ENCODE assay signal across 23 mouse cellular contexts in genomic region chr8:91632411-91632810, GRCm38 (mm10).
DNase-seq lines count a peak whose midpoint lies in the region; ATAC-seq and TF ChIP-seq lines count a peak whose summit lies in the region.
"Had no signal": no experiment of that assay in that cellular context is flagged by ENCODE, and none has a peak within 500 bp of the region (broad histone marks: within the 10 kb centered on the region; RNA-seq: fewer than 3 reads in every experiment).

No protein-coding gene starts in this region.

- no peaks in the 10 kb centered on the region for H3K9me3 ChIP-seq in heart, embryonic 15.5 days (replicated peaks)
- H3K9me3 ChIP-seq in lung, embryonic 14.5 days (ENCODE audit: low read depth, low read length), result no peaks in the 10 kb centered on the region
- no peaks in the 10 kb centered on the region for H3K9me3 ChIP-seq in midbrain, embryonic 16.5 days (replicated peaks; ENCODE audit: control insufficient read depth, low read length, poor library complexity, severe bottlenecking)
- H3K9me3 ChIP-seq in forebrain, embryonic 15.5 days, result no peaks in the 10 kb centered on the region
- H3K9me3 ChIP-seq: embryonic facial prominence, embryonic 12.5 days; limb, embryonic 13.5 days; lung, embryonic 15.5 days; midbrain, embryonic 15.5 days; neural tube, embryonic 13.5 days had no signal

- no peak for TF ChIP-seq CTCF in lung, embryonic 14.5 days (IDR thresholded peaks at IDR 0.05; ENCODE audit: low read depth)
- no peak for TF ChIP-seq CTCF in cerebellum, adult 2 months (IDR thresholded peaks at IDR 0.05; ENCODE audit: borderline replicate concordance, insufficient read depth, low read depth, low read length)

- H3K27me3 ChIP-seq in heart, embryonic 15.5 days, result no peaks in the 10 kb centered on the region
- no peaks in the 10 kb centered on the region for H3K27me3 ChIP-seq in lung, embryonic 14.5 days (ENCODE audit: insufficient read depth, low read length)
- H3K27me3 ChIP-seq in cerebellum, adult 2 months (ENCODE audit: control insufficient read depth, insufficient read depth, low read length), result no peaks in the 10 kb centered on the region
- peaks cover 3% of the 10 kb centered on the region; the same call in 1 of the 2 replicates for H3K27me3 ChIP-seq in midbrain, embryonic 16.5 days (ENCODE audit: control insufficient read depth, insufficient read depth, low read depth, low read length)
- H3K27me3 ChIP-seq in forebrain, embryonic 15.5 days, result peaks cover 19% of the 10 kb centered on the region

- ATAC-seq in heart, embryonic 15.5 days (replicated peaks; ENCODE audit: insufficient number of reproducible peaks, insufficient read depth, low FRiP score, low read depth), result no peak
- no peak for ATAC-seq in lung, embryonic 14.5 days (ENCODE audit: insufficient read depth)
- no peak for ATAC-seq in midbrain, embryonic 16.5 days
- no peak for ATAC-seq in forebrain, embryonic 15.5 days (replicated peaks)
- ATAC-seq: activated CD4-positive, CD25-positive, alpha-beta regulatory T cell, adult 4 months; midbrain, embryonic 15.5 days had no signal

- no peak overlapping the region for H3K9ac ChIP-seq in heart, embryonic 15.5 days
- no peak overlapping the region for H3K9ac ChIP-seq in lung, embryonic 14.5 days
- H3K9ac ChIP-seq in midbrain, embryonic 16.5 days (ENCODE audit: low read depth, low read length), result no peak overlapping the region
- no peak overlapping the region for H3K9ac ChIP-seq in forebrain, embryonic 15.5 days (replicated peaks)
- H3K9ac ChIP-seq: embryonic facial prominence, embryonic 12.5 days; limb, embryonic 13.5 days; liver, embryonic 14.5 days; lung, embryonic 15.5 days; midbrain, embryonic 15.5 days; neural tube, embryonic 13.5 days had no signal

- no peak for DNase-seq in heart, adult 8-10 months (ENCODE audit: low spot score)
- peak; percentile 25 for DNase-seq in lung, embryonic 14.5 days
- DNase-seq in lung, postnatal 14 days, result no peak
- peak; percentile 44 to 67 for DNase-seq in cerebellum, adult 2 months
- DNase-seq: adrenal gland, adult 8-10 months; heart, postnatal 4 days; kidney, adult 18-20 months; kidney, postnatal 4 days; lung, postnatal 4 days; retina, postnatal 1 day; right cerebral cortex, postnatal 25 days; spleen, adult 18-20 months had no signal

- no peak overlapping the region for H3K4me3 ChIP-seq in heart, embryonic 15.5 days
- H3K4me3 ChIP-seq in lung, embryonic 14.5 days (ENCODE audit: low read depth, low read length), result no peak overlapping the region
- H3K4me3 ChIP-seq in cerebellum, adult 2 months (replicated peaks; ENCODE audit: insufficient read depth, low read depth, low read length), result no peak overlapping the region
- no peak overlapping the region for H3K4me3 ChIP-seq in midbrain, embryonic 16.5 days (ENCODE audit: low read depth, low read length)
- no peak overlapping the region for H3K4me3 ChIP-seq in forebrain, embryonic 15.5 days
- H3K4me3 ChIP-seq: embryonic facial prominence, embryonic 12.5 days; limb, embryonic 13.5 days; lung, embryonic 15.5 days; midbrain, embryonic 15.5 days; myocyte; neural tube, embryonic 13.5 days had no signal

- H3K27ac ChIP-seq in heart, embryonic 15.5 days, result 0 out of 2 replicates have a peak overlapping the region, but pooled peaks have one; percentile 7
- H3K27ac ChIP-seq in lung, embryonic 14.5 days (ENCODE audit: low read depth), result no peak overlapping the region
- H3K27ac ChIP-seq in cerebellum, adult 2 months (ENCODE audit: insufficient read depth, low read length), result peak overlapping the region; percentile 17; the same call in 1 of the 2 replicates
- H3K27ac ChIP-seq in midbrain, embryonic 16.5 days (ENCODE audit: low read length), result no peak overlapping the region
- H3K27ac ChIP-seq in forebrain, embryonic 15.5 days (replicated peaks), result no peak overlapping the region
- H3K27ac ChIP-seq: embryonic facial prominence, embryonic 12.5 days; limb, embryonic 13.5 days; liver, embryonic 14.5 days; lung, embryonic 15.5 days; midbrain, embryonic 15.5 days; neural tube, embryonic 13.5 days had no signal

- no peaks in the 10 kb centered on the region for H3K36me3 ChIP-seq in heart, embryonic 15.5 days
- no peaks in the 10 kb centered on the region for H3K36me3 ChIP-seq in lung, embryonic 14.5 days (ENCODE audit: insufficient read depth)
- no peaks in the 10 kb centered on the region for H3K36me3 ChIP-seq in midbrain, embryonic 16.5 days (ENCODE audit: control insufficient read depth, insufficient read depth, low read length)
- H3K36me3 ChIP-seq in forebrain, embryonic 15.5 days, result no peaks in the 10 kb centered on the region
- H3K36me3 ChIP-seq: embryonic facial prominence, embryonic 12.5 days; lung, embryonic 15.5 days; midbrain, embryonic 15.5 days; neural tube, embryonic 13.5 days had no signal

- peaks cover 31% of the 10 kb centered on the region for H3K4me1 ChIP-seq in heart, embryonic 15.5 days (replicated peaks)
- H3K4me1 ChIP-seq in lung, embryonic 14.5 days (ENCODE audit: insufficient read depth), result peaks cover 16% of the 10 kb centered on the region
- H3K4me1 ChIP-seq in cerebellum, adult 2 months (ENCODE audit: control insufficient read depth, insufficient read depth, low read length), result peaks cover 7% of the 10 kb centered on the region; the same call in 1 of the 2 replicates
- H3K4me1 ChIP-seq in midbrain, embryonic 16.5 days (ENCODE audit: control insufficient read depth, insufficient read depth, low read length), result peaks cover 24% of the 10 kb centered on the region
- H3K4me1 ChIP-seq in forebrain, embryonic 15.5 days, result peaks cover 20% of the 10 kb centered on the region

- no peak overlapping the region for H3K4me2 ChIP-seq in heart, embryonic 15.5 days
- no peak overlapping the region for H3K4me2 ChIP-seq in lung, embryonic 14.5 days
- H3K4me2 ChIP-seq in midbrain, embryonic 16.5 days (ENCODE audit: low read length), result no peak overlapping the region
- H3K4me2 ChIP-seq in forebrain, embryonic 15.5 days (replicated peaks), result no peak overlapping the region
- H3K4me2 ChIP-seq: embryonic facial prominence, embryonic 12.5 days; limb, embryonic 13.5 days; lung, embryonic 15.5 days; midbrain, embryonic 15.5 days; neural tube, embryonic 13.5 days had no signal

- 60% methylated on average over 8 of the region's 8 CpGs for WGBS in heart, embryonic 15.5 days
- 88% methylated on average over 8 of the region's 8 CpGs for WGBS in lung, embryonic 14.5 days
- 18% methylated on average over 8 of the region's 8 CpGs for WGBS in cerebellum, adult 2 months
- WGBS in midbrain, embryonic 16.5 days, result 50% methylated on average over 8 of the region's 8 CpGs
- WGBS in forebrain, embryonic 15.5 days, result 88% methylated on average over 8 of the region's 8 CpGs

- TF ChIP-seq POLR2A in cerebellum, adult 2 months (IDR thresholded peaks at IDR 0.05; ENCODE audit: borderline replicate concordance, insufficient read depth, low read length), result no peak

Comparison
In these comparisons a context has a peak if more than half of its experiments do, and no peak if none do; other contexts are left out.
1. DNase-seq: peak in lung, embryonic 14.5 days (single experiment) and cerebellum, adult 2 months (2 of 2); none in heart, adult 8-10 months (single experiment) and lung, postnatal 14 days (single experiment).
2. H3K27ac ChIP-seq: peak in heart, embryonic 15.5 days (single experiment) and cerebellum, adult 2 months (single experiment); none in lung, embryonic 14.5 days (single experiment), midbrain, embryonic 16.5 days (single experiment) and forebrain, embryonic 15.5 days (single experiment).